Mouse (Mus musculus): ENCODE results near the gene Chrne.

GRCm38 (mm10) chr11:70619101-70619500, at the start of gene Chrne:
- TF ChIP-seq POLR2A (IDR thresholded peaks at IDR 0.05; ENCODE audit: borderline replicate concordance, insufficient read depth, low read length) (no peak), CTCF (IDR thresholded peaks at IDR 0.05; ENCODE audit: borderline replicate concordance, insufficient read depth, low read depth, low read length) (no peak)

Data from cerebellum, adult 2 months (tissue).